Mouse (Mus musculus): ENCODE data around the gene Igtp. TPM values are rescaled to one million over a fixed set of nuclear protein-coding genes. Genes with fewer than 3 reads are reported as not detected.

Gene Igtp
- 10 to 100 TPM; 18.9 to 25.8 TPM for total RNA-seq (2023)

GRCm38 (mm10) chr11:58199229-58200037 lies at the start of gene Igtp, which contains the start of gene Irgm2:
Gene Igtp, plus strand, starts transcription at chr11:58199556.
Gene Irgm2, plus strand, starts transcription at chr11:58199618.

DNA sequence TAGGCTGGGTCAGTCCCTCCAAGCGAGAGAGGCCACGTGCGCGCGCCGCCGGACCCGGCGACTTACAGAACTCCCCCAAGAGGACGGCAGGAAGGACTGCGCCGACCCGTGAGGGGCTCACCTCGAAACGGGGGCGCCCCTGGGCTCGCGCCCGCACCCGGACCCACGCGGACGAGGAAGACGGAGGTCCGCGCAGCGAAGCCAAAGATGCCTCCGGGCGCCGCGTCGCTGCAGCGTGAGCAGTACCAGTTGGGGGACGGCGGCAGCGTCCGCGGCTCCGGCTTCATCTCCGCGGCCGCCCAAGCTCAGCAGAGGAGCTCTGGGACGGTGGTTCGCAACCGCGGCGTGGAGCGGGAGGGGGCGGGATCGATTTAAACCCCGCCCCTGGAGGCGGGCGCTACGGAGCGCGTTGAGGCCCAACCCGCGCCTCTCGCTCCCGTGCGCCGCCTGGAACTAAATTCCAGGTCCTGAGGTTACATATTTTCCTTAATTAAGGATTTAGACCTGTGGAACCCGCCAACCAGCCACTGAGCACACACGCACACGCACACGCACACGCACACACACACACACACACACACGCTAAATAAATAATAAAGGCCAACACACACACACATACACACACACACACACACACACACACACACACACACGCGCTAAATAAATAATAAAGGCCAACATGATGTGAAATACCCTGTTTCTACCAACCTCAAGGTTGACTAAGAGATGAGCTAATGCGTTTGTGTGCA lies 31.0 kb upstream of the Igtp start, which contains the start of gene Gemin5:
Gene Gemin5 (minus strand): TSS at position 373 of the 749 bp plus-strand sequence.

GRCm38 (mm10) chr11:58171459-58172091 lies 27.8 kb upstream of the Igtp start, which contains the start of gene Mrpl22:
Gene Mrpl22, plus strand, starts transcription at chr11:58171661.

Other genes with a start within 250 kb of the Igtp start
- gene Larp1, start 190.5 kb upstream of the Igtp start, total RNA-seq (2023), result 10 to 100 TPM; 97.7 to 98.0 TPM
- not detected for gene Gm12248, start 106.4 kb upstream of the Igtp start, total RNA-seq (2023)
- 10 to 100 TPM; 54.1 to 59.5 TPM for gene Cnot8, start 95.4 kb upstream of the Igtp start, total RNA-seq (2023)
- gene Gemin5, start 31.0 kb upstream of the Igtp start, total RNA-seq (2023), result 10 to 100 TPM; 21.8 to 23.1 TPM
- 10 to 100 TPM; 25.5 to 36.5 TPM for gene Mrpl22, start 27.9 kb upstream of the Igtp start, total RNA-seq (2023)
- 10 to 100 TPM in 1 of 2 experiments, 1 to 10 TPM in 1; 9.8 to 13.1 TPM for gene Irgm2, start 62 bp downstream of the Igtp start, total RNA-seq (2023)
- gene 4930438A08Rik, start 75.2 kb downstream of the Igtp start, total RNA-seq (2023), result not detected
- 10 to 100 TPM; 30.7 to 32.7 TPM for gene Zfp692, start 107.5 kb downstream of the Igtp start, total RNA-seq (2023)
- 10 to 100 TPM; 34.3 to 42.3 TPM for gene Zfp672, start 130.8 kb downstream of the Igtp start, total RNA-seq (2023)
- gene Sh3bp5l, start 131.2 kb downstream of the Igtp start, total RNA-seq (2023), result 10 to 100 TPM; 18.6 to 28.6 TPM
- gene Lypd8, start 179.5 kb downstream of the Igtp start, total RNA-seq (2023), result not detected
- not detected for gene 1810065E05Rik, start 221.6 kb downstream of the Igtp start, total RNA-seq (2023)
- not detected for gene Gm12253, start 233.0 kb downstream of the Igtp start, total RNA-seq (2023)